Mouse (Mus musculus) cerebellum, adult 8-10 months (tissue): ENCODE measurements around the gene Sertad2.

ENCODE experiments used
- DNase-seq: peaks from one replicate; pipeline ENCODE4 v3.0.0; 2022

Sertad2 gene

GRCm38 (mm10) chr11:20549481-20549880 lies 6.4 kb downstream of the Sertad2 start:
- DNase-seq = no peak

- no peak for DNase-seq
Measured at GRCm38 (mm10) chr11:20550196-20550595, 7.1 kb downstream of the Sertad2 start.

DNA sequence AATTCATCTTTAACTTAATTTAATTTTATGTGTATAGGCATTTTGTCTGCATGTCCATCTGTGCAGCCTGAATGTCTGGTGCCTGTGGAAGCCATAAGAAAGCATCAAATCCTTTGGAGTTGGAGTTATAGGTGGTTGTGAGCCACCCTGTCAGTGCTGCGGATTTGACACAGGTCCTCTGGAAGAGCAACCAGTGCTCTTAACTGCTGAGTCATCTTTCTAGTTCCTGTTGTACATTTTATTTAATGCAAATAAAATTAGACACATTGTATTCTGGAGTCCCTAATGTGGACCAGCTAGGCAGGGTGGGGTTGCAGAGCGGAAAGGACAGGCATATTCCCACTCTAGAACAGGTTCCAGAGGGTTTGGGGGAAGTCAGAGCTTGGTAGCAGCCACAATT lies 9.0 kb downstream of the Sertad2 start:
- no peak for DNase-seq

GRCm38 (mm10) chr11:20552758-20553673 lies 10.0 kb downstream of the Sertad2 start:
- DNase-seq = no peak

- no peak for DNase-seq
Measured at GRCm38 (mm10) chr11:20555651-20556050, 12.6 kb downstream of the Sertad2 start.

- no peak for DNase-seq
Measured at GRCm38 (mm10) chr11:20556163-20556911, 13.3 kb downstream of the Sertad2 start.

DNA sequence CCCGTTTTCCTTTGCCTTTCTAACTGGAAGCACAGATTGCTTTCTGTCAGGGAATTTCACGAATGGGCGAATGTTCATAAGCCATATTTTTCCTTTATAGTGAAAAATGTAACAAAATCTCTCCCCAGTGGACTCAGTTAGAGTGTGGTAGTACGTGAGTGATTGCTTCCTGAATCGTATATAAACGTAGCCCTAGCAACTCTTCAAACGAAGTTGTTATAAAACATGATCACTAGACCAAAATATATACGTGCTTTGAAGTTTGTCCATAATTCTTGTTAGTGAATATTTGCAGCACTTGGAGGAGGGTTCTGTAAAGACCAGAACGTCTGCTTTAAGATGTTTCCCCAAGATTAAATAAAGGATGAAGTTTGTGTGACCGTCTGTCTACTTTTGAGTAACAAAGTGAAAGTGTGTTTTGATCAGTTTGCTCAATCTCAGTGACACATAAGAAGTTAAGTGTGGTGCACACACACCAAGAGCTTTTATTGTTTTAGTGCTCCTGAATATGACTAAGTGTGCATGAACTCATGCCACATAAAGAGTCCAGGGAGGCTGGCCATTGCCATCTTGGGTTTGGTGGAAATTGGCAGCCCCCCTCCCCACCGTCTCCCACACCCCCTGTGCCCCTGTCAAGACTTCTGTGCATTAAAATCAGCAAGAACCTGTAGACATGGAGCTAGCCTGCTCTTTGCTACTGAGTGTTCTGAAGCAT lies 16.3 kb downstream of the Sertad2 start:
- no peak for DNase-seq

DNA sequence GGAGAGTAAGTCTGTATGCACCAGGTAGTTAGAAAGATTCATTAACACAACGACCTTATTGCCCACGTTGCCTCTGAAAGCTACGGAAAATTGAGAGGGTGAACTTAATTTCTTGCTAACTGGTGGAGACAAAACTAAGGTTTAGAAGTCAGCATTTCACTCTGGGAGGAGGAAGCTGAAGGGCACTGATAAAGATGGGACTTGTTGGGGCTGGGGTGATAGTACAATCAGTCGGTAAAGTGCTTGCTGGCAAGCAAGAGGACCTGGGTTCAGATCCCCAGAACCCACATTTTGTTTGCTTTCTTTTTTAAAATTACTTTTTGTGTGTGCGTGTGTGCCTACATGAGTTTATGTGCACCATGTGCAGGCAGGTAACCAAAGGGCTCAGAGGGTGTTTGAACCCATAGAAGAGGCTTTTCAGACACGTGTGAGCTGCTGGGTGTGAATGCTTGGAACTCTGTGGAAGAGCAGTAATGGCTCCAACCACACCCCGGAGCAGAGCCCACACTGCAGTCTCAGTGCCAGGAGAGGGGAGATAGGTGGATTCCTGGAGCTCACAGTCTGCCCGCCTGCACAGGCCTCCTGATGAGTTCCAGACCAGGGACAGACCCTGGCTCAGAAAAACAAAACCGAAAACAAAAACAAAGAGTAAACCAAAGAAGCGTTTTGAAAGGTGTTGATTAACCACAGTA lies 17.0 kb downstream of the Sertad2 start:
- DNase-seq = no peak

DNA sequence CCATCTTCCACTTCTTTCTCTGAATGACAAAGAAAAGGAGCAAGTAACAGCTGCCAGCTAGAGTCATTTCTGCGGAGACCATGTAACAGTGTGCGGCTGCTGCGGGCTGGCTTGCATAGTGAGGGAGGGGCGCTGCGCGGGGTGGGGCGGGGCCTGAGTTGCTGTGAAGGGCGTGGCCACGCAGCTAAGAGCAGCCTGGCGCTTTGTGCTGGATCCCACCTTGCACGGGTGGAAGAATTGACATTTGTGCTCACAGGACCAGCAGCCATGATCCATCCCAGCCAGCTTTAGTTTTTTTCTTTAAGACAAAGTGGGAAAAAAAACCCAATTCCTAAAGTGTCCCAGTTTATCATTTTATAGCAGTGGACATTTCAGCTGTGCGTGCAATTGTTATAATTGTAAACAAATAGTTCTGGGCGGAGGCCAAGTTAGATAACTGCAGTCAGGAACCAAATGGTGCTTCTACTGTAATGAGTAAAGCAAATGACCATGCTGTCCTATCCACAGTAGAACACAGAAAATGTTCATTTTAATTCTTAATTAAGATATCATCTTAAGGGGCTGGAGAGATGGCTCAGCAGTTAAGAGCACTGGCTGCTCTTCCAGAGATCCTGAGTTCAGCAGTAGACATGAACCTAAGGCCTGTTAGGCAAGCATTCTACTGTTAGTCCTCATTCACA lies 18.4 kb downstream of the Sertad2 start:
- peak; percentile 34 for DNase-seq

GRCm38 (mm10) chr11:20565057-20565456 lies 22.0 kb downstream of the Sertad2 start:
- no peak for DNase-seq

- DNase-seq = no peak
Measured at GRCm38 (mm10) chr11:20571702-20572413, 28.8 kb downstream of the Sertad2 start.

DNA sequence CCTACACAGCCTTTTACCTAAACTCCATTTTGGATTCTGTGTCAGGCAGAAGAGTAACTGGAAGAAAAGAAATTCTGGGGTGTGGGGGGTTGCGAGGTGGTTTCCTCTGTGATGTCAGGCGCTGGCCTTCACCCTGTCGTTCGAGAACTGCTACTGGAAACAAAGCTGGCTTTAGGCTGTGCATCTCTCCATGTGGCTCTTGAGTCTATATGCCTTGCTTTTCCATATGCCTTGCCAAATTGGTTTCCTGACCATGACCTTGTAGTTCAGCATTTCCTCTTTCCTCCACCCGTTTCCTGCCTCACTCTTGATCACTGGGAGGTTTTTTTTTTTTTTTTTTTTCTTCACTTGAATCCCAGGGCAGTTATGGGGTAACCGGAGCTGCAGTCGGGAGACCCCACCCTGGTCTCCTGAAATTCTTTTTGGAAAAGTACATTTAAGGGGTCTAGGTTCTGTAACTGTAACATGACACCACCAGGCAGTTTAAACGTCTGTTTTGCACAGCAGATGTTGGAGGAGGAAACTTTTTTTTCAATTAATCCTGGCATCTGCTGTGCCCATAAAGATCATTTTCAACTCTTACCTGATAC lies 33.1 kb downstream of the Sertad2 start:
- no peak for DNase-seq

GRCm38 (mm10) chr11:20582758-20583157 lies 39.7 kb downstream of the Sertad2 start:
- no peak for DNase-seq

DNA sequence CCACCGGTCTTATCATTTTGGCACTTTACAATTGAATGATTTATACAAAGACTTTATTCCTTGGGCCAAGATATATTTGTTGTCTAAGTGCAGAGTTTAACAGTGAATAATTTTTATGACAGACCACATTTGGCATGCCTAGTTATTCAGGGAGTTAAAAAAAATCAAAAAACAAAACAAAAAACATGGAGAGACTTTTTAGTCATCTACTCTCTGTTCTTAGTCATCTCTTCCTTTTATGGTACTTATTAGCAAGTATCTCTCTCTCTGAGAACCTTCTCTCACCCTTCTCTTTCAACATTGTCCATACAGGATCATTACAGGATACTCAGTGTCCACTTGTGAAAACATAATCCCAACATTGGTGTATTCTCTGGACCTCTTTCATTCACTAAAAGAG lies 42.2 kb downstream of the Sertad2 start:
- DNase-seq = no peak

DNA sequence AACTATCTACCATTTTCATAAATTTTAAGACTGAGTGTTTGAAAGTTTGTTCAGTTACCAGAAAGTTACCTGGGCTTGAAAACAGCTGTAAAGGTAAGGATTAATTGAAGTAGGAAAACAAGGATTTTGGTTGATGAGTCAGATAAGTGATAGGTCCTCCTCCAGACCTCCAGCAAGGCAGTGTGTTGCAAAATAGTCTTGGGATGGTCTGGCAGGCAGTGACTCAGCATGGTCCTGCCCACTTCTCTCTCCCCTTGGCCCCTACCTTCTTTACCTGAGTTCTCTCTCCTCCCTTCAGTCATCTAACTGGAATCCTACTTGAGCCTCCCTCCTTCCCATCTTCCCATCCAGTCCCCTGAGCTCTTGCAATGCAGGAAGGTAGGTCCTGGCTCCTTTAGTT lies 43.1 kb downstream of the Sertad2 start:
- no peak for DNase-seq

DNA sequence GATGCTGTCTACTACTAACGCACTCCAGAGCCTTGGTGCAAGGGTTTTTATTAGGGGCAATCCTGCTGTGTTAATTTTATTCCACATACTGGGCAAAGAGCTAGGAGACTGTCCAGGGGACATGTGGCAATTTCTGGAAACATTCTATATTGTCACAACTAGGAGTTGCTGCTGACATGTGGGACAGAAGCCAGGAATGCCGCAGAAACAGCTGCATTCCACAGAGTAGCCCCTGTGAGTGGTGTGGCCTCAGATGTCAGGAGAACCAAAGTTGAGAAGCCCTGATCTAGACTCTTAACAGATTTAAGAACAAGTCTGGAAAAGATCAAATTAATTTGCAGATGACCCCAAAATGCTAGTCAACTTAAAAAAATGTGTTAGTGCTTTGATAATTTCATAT lies 46.3 kb downstream of the Sertad2 start:
- no peak for DNase-seq

- DNase-seq = no peak
Measured at GRCm38 (mm10) chr11:20592010-20592409, 49.0 kb downstream of the Sertad2 start.

DNA sequence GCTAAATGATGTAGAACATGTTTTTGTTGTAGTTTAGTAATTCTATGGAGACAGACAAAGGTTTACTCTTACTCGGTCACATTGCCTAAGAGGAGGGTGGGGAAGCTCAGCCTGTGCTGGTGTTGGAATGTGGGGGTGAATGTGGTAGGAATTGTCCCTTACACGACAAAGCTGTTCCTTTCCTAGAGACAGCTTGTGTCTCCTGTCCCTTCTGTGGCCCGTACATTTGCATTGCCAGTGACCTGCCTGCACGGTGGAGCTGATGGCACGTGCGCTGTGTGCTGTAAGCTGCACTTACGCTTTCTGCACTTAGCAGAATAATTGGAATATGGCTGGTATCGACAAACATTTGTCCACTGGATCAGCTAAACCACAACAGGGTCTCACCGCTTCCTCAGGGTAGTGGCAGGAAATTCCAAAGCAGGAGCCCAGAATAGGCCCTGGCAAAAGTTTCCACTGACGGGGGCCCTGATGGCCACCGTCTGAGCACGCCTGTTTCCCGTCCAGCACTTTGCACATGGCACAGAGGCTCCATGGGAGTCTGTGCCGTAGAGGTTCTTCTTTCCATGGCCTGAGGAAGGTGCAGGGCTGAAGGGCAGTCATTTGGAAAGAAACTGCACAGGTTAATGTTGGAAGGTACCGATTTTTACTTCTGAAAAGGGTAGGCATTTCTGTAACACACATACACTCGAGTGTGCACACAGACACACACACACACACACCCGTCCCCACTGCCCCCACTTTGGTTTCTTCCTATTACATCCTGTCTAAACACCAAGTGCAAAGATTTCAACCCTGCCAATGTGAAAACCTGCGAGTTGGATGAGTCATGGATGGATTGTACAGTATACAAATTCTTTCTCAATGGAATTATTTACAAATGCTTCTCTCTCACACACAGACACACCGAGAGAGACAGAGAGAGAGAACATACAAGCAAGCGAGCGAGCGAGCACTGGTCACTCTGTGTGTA lies 51.5 kb downstream of the Sertad2 start:
- no peak for DNase-seq

GRCm38 (mm10) chr11:20603066-20603812 lies 60.2 kb downstream of the Sertad2 start:
- no peak for DNase-seq
